Mouse (Mus musculus) forebrain, embryonic 12.5 days (tissue): ENCODE data around the gene Zbtb7b. TPM values are rescaled to one million over a fixed set of nuclear protein-coding genes. Genes with fewer than 3 reads are reported as not detected.

Source experiments
- ATAC-seq: fragments of 200-750 bp; cut with Nextera tagmentation; 2 replicates; pipeline ENCODE4 v1.8.0; 2017; ENCODE audit warnings: moderate TSS enrichment; ENCODE audit not compliant: low FRiP score
- H3K27ac ChIP-seq: fragments of 300-500 bp; sonication (generic); 2 replicates; pipeline ENCODE4 v1.5.1; 2016; ENCODE audit warnings: mild to moderate bottlenecking
- H3K27me3 ChIP-seq: fragments of 300-500 bp; sonication (generic); 2 replicates; pipeline ENCODE4 v1.6.1; 2016; ENCODE audit warnings: mild to moderate bottlenecking
- H3K36me3 ChIP-seq: fragments of 300-500 bp; sonication (generic); replicated peaks from 2 replicates; pipeline ENCODE4 v1.6.1; 2016; ENCODE audit warnings: mild to moderate bottlenecking
- H3K4me1 ChIP-seq: fragments of 300-500 bp; sonication (generic); 2 replicates; pipeline ENCODE4 v1.6.1; 2016
- H3K4me2 ChIP-seq: fragments of 300-500 bp; sonication (generic); 2 replicates; pipeline ENCODE4 v1.6.1; 2016; ENCODE audit warnings: mild to moderate bottlenecking, moderate library complexity
- H3K4me3 ChIP-seq: fragments of 300-500 bp; sonication (generic); replicated peaks from 2 replicates; pipeline ENCODE4 v1.5.1; 2016; ENCODE audit warnings: mild to moderate bottlenecking
- H3K9ac ChIP-seq: fragments of 300-500 bp; sonication (generic); 2 replicates; pipeline ENCODE4 v1.6.1; 2016; ENCODE audit warnings: mild to moderate bottlenecking
- H3K9me3 ChIP-seq: fragments of 300-500 bp; sonication (generic); 2 replicates; pipeline ENCODE4 v1.6.1; 2016
- WGBS: fragments of 180-500 bp; shearing (Covaris S2); methylation state at CpG from one replicate; pipeline ENCODE4 v1.1.7; 2016; 5-methylcytosine and 5-hydroxymethylcytosine counted together
- polyA plus RNA-seq: library from polyadenylated mRNA; unstranded; fragments of >200 nt; fragmentation: Nextera tagmentation; extraction: Ambion mirVana; gene quantifications from 2 replicates; pipeline ENCODE4 v1.2.1, GENCODE M21; 2016

Zbtb7b gene
- polyA plus RNA-seq, 1 experiment from 2014 or later, result 0.45 TPM

GRCm38 (mm10) chr3:89367338-89367737 is 27.2 kb downstream of the Zbtb7b start:
- Histone ChIP-seq H3K27ac (no peak overlapping the region), H3K4me1 (peaks cover 5% of the 10 kb centered on the region; the same call in 1 of the 2 replicates), H3K4me3 (no peak overlapping the region), H3K4me2 (no peak overlapping the region), H3K9ac (no peak overlapping the region), H3K27me3 (0 out of 2 replicates have a peak, but pooled peaks cover 10% of the 10 kb centered on the region), H3K36me3 (no peaks in the 10 kb centered on the region), H3K9me3 (no peaks in the 10 kb centered on the region)
- WGBS, result 78% methylated on average over 11 of the region's 11 CpGs
- ATAC-seq, result no peak

- Histone ChIP-seq H3K4me3 (no peak overlapping the region), H3K4me1 (peaks cover 5% of the 10 kb centered on the region; the same call in 1 of the 2 replicates), H3K9ac (no peak overlapping the region), H3K27me3 (0 out of 2 replicates have a peak, but pooled peaks cover 10% of the 10 kb centered on the region), H3K27ac (no peak overlapping the region), H3K9me3 (no peaks in the 10 kb centered on the region), H3K4me2 (no peak overlapping the region), H3K36me3 (no peaks in the 10 kb centered on the region)
- 79% methylated on average over 20 of the region's 20 CpGs for WGBS
- ATAC-seq, result no peak
These were observed 28.8 kb downstream of the Zbtb7b start for GRCm38 (mm10) chr3:89365486-89366414.

- Histone ChIP-seq H3K9ac (no peak within 1 kb of the TSS), H3K27me3 (0 out of 2 replicates have a peak, but pooled peaks cover 10% of the 10 kb centered on the region), H3K36me3 (no peaks in the 10 kb centered on the region), H3K4me2 (no peak within 1 kb of the TSS), H3K9me3 (no peaks in the 10 kb centered on the region), H3K4me3 (no peak within 1 kb of the TSS), H3K27ac (no peak within 1 kb of the TSS), H3K4me1 (peaks cover 5% of the 10 kb centered on the region; the same call in 1 of the 2 replicates)
- ATAC-seq, result no peak
- WGBS, result 79% methylated on average over 11 of the region's 11 CpGs
These were observed 29.5 kb downstream of the Zbtb7b start, which contains the start of gene Dcst1 for GRCm38 (mm10) chr3:89365153-89365485. TSS of gene Dcst1 (minus strand) at chr3:89365253.

GRCm38 (mm10) chr3:89364631-89365030 is 29.9 kb downstream of the Zbtb7b start:
- no peak overlapping the region for H3K27ac ChIP-seq
- 0 out of 2 replicates have a peak, but pooled peaks cover 10% of the 10 kb centered on the region for H3K27me3 ChIP-seq
- WGBS, result 54% methylated on average over 8 of the region's 8 CpGs
- no peaks in the 10 kb centered on the region for H3K9me3 ChIP-seq
- peaks cover 5% of the 10 kb centered on the region; the same call in 1 of the 2 replicates for H3K4me1 ChIP-seq
- H3K36me3 ChIP-seq, result no peaks in the 10 kb centered on the region
- H3K9ac ChIP-seq, result no peak overlapping the region
- no peak for ATAC-seq
- H3K4me3 ChIP-seq, result no peak overlapping the region
- H3K4me2 ChIP-seq, result no peak overlapping the region

- no peak within 1 kb of the TSS for H3K4me3 ChIP-seq
- peaks cover 5% of the 10 kb centered on the region; the same call in 1 of the 2 replicates for H3K4me1 ChIP-seq
- H3K9me3 ChIP-seq, result no peaks in the 10 kb centered on the region
- 81% methylated on average over 7 of the region's 7 CpGs for WGBS
- H3K27ac ChIP-seq, result no peak within 1 kb of the TSS
- peak within 1 kb of the TSS; percentile 4; the same call in 1 of the 2 replicates for H3K9ac ChIP-seq
- peaks cover 4% of the 10 kb centered on the region; the same call in 1 of the 2 replicates for H3K27me3 ChIP-seq
- H3K4me2 ChIP-seq, result no peak within 1 kb of the TSS
- no peaks in the 10 kb centered on the region for H3K36me3 ChIP-seq
- no peak for ATAC-seq
These were observed 32.9 kb downstream of the Zbtb7b start, which contains the start of gene Dcst2 for GRCm38 (mm10) chr3:89361675-89362074. TSS of gene Dcst2 (plus strand) at chr3:89361975.

- no peak for ATAC-seq
- Histone ChIP-seq H3K27ac (no peak overlapping the region), H3K9me3 (no peaks in the 10 kb centered on the region), H3K4me1 (peaks cover 6% of the 10 kb centered on the region; the same call in 1 of the 2 replicates), H3K4me2 (no peak overlapping the region), H3K36me3 (no peaks in the 10 kb centered on the region), H3K4me3 (no peak overlapping the region), H3K27me3 (peaks cover 2% of the 10 kb centered on the region; the same call in 1 of the 2 replicates), H3K9ac (no peak overlapping the region)
- 85% methylated on average over 3 of the region's 3 CpGs for WGBS
These were observed 34.3 kb downstream of the Zbtb7b start for GRCm38 (mm10) chr3:89360237-89360636.

GRCm38 (mm10) chr3:89359630-89360029 is 34.9 kb downstream of the Zbtb7b start:
- Histone ChIP-seq H3K27ac (no peak overlapping the region), H3K9me3 (no peaks in the 10 kb centered on the region), H3K4me3 (no peak overlapping the region), H3K4me2 (no peak overlapping the region), H3K27me3 (peaks cover 5% of the 10 kb centered on the region; the same call in 1 of the 2 replicates), H3K9ac (no peak overlapping the region), H3K36me3 (no peaks in the 10 kb centered on the region), H3K4me1 (peaks cover 5% of the 10 kb centered on the region; the same call in 1 of the 2 replicates)
- WGBS, result 79% methylated on average over 6 of the region's 6 CpGs
- no peak for ATAC-seq

GRCm38 (mm10) chr3:89356029-89356428 is 38.5 kb downstream of the Zbtb7b start:
- Histone ChIP-seq H3K27ac (no peak overlapping the region), H3K9me3 (no peaks in the 10 kb centered on the region), H3K4me2 (no peak overlapping the region), H3K4me3 (no peak overlapping the region), H3K4me1 (0 out of 2 replicates have a peak, but pooled peaks cover 5% of the 10 kb centered on the region), H3K36me3 (no peaks in the 10 kb centered on the region), H3K9ac (no peak overlapping the region), H3K27me3 (peaks cover 29% of the 10 kb centered on the region)
- no peak for ATAC-seq
- WGBS, result 76% methylated on average over 9 of the region's 9 CpGs

GRCm38 (mm10) chr3:89355512-89355902 is 39.1 kb downstream of the Zbtb7b start:
- 88% methylated on average over 6 of the region's 6 CpGs for WGBS
- H3K4me1 ChIP-seq, result peaks cover 6% of the 10 kb centered on the region; the same call in 1 of the 2 replicates

GRCm38 (mm10) chr3:89354816-89355511 is 39.6 kb downstream of the Zbtb7b start:
- WGBS, result 19% methylated on average over 5 of the region's 5 CpGs
- H3K9ac ChIP-seq, result no peak overlapping the region
- H3K36me3 ChIP-seq, result no peaks in the 10 kb centered on the region
- H3K27ac ChIP-seq, result no peak overlapping the region
- no peak for ATAC-seq
- peaks cover 10% of the 10 kb centered on the region for H3K4me1 ChIP-seq
- H3K4me2 ChIP-seq, result no peak overlapping the region
- peaks cover 34% of the 10 kb centered on the region for H3K27me3 ChIP-seq
- no peak overlapping the region for H3K4me3 ChIP-seq
- H3K9me3 ChIP-seq, result no peaks in the 10 kb centered on the region

More at GRCm38 (mm10) chr3:89355512-89355902, 39.1 kb downstream of the Zbtb7b start:
- H3K36me3 ChIP-seq, result no peaks in the 10 kb centered on the region
- H3K4me3 ChIP-seq, result no peak overlapping the region
- H3K4me2 ChIP-seq, result no peak overlapping the region
- no peak overlapping the region for H3K27ac ChIP-seq
- peaks cover 33% of the 10 kb centered on the region for H3K27me3 ChIP-seq
- no peak overlapping the region for H3K9ac ChIP-seq
- ATAC-seq, result no peak
- no peaks in the 10 kb centered on the region for H3K9me3 ChIP-seq

GRCm38 (mm10) chr3:89351271-89351670 is 43.3 kb downstream of the Zbtb7b start:
- H3K4me1 ChIP-seq, result peaks cover 23% of the 10 kb centered on the region
- H3K36me3 ChIP-seq, result no peaks in the 10 kb centered on the region
- H3K9me3 ChIP-seq, result no peaks in the 10 kb centered on the region
- ATAC-seq, result no peak
- H3K27ac ChIP-seq, result no peak overlapping the region
- H3K27me3 ChIP-seq, result peaks cover 49% of the 10 kb centered on the region
- no peak overlapping the region for H3K4me2 ChIP-seq
- WGBS, result 80% methylated on average over 5 of the region's 5 CpGs
- H3K4me3 ChIP-seq, result no peak overlapping the region
- no peak overlapping the region for H3K9ac ChIP-seq
